Mouse (Mus musculus) cerebellum, postnatal 10 days (tissue): ENCODE measurements around the gene Wdr70.
"Not testable (repeated sequence)": the region's sequence is repeated elsewhere in the genome, so short reads cannot be mapped to it uniquely, and the experiment has no call there.

ENCODE experiments used
- DNase-seq, 2 experiments: peaks; one replicate each; pipeline ENCODE4 v3.0.0; 2021; ENCODE audit warnings: mixed read lengths in 2 of 2

Gene Wdr70

GRCm38 (mm10) chr15:8098774-8099749 is at the start of gene Wdr70:
Gene Wdr70, minus strand, starts transcription at chr15:8099209.
- peak; percentile 99 for DNase-seq

DNA sequence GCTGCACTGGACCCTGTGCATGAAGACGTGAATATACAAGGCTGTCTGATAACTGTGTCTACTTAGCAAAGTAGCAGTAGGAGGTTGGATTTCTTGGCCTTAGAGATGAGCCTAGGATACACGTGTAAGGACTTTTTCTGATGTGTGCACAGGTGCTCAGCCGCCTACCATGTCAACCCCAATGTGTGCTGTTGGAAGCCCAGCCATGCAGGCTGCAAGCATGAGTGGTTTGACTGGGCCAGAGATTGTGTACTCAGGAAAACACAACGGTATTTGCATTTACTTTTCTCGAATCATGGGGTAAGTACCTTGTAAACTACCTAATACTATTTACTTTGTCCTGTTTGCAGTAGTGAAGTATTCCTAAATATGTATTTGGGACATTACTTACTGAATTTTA is 36.6 kb upstream of the Wdr70 start:
- no peak for DNase-seq

DNA sequence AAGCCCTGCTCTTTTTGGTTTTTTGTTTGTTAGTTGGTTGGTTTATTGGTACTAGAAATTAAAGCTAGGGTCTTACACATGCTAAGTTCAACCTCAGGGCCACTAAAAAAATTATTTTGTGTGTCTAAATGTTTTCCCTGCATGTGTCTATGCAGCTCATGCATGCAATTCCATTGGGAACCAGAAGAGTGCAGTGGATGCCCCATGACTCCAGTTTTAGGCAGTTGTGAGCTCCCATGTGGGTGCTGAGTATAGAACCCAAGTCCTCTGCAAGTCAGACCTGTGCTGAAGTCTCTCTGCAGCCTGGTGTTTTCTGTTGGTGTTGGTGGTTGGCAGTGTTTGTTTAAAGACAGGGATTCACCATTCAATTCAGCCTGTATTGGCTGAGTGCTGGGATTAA is 32.8 kb upstream of the Wdr70 start:
- no peak for DNase-seq

DNA sequence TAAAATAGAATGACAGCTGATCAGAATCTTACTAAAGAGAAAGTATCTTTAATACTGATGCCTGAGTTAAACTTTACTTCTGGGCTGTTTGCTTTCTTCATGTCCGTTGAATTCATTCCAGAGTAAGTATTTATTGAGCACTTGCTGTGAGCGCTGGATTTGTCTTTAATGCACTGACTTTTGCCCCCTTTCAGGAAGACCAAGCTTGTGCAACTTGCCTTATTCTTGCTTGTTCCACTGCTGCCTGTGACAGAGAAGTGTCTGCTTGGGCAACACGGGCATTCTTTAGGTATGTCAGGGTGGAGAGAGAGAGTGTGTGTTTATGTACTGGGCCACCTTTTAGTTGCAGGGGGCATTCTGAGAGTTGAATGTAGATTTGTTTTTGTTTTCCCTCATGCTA is 32.3 kb upstream of the Wdr70 start:
- DNase-seq: no peak

DNA sequence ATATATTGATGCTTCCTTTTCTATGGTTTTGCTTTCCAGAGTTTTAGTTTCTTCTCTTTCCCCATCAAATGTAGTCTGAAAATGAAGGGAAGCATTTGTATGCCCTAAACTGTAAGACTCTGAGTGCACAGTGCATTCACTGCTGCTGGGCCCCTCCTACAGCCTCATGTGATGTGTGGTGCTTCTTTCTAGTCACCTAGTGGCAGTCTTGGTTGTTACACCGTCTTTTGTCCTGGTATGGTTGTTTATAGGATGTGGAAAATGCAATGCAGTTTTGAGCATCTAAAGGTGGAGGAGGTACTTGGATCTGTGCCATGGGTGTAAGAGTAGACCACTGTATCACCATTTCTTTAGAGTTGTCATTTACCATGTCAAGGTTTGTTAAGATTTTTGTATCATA is 30.3 kb upstream of the Wdr70 start:
- DNase-seq: no peak

DNA sequence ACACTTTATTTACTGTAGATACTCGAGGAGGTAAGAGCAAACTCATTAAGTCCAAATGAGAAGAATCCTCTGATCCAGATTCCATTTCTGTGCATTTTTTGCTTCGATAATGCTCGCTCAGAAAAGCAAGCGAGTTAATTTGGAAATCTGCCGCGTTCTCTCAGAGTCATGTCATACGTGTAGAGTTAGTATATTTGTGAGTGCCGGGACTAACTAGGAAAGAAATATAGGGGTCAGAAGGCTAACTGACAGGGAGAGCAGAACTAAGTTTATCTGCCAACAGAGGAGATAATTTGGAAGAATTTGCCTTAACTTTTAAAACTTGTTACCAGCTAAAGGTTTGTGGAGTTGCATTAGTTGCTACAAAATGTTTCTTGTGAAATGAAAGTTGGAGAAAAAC is 10.8 kb upstream of the Wdr70 start:
- DNase-seq: peak in 1 of 2 experiments; percentile 13

DNA sequence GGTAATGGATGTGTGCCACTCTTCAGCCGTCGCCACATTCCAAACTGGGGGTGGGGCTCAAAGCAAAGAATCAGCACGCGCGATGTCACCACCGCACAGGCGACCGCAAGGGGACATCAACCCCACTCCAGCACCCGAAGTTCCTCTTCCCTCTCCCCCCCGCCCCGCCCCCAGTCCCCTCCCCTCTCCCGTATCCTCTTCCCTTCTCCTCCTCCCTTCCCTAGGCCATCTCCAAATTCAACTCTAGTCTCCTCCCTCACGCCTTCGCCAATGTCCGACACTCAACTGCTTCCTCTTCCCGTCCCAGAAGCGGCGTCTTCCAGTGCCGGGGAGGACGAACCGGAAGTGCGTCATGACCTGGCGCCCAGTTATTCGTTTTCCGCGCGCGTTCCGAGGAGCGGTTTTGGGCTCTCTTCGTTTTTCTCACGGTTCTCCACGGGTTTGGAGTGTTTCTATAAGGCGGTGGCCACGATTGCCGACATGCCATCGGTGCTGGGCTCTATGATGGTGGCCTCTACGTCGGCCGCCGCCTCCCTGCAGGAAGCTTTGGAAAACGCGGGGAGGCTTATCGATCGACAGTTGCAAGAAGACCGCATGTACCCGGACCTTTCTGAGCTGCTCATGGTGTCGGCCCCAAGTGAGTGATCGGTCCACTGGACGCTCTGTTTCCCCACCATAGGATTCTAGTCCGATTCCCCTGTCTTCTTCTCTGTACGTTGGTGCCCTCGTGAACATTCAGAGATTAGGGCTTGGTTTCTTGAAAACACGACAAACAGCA is 10.1 kb upstream of the Wdr70 start, which contains the start of gene Nup155:
Gene Nup155 (plus strand): TSS at position 308 of the 778 bp plus-strand sequence.
- peak; percentile 96 for DNase-seq

DNA sequence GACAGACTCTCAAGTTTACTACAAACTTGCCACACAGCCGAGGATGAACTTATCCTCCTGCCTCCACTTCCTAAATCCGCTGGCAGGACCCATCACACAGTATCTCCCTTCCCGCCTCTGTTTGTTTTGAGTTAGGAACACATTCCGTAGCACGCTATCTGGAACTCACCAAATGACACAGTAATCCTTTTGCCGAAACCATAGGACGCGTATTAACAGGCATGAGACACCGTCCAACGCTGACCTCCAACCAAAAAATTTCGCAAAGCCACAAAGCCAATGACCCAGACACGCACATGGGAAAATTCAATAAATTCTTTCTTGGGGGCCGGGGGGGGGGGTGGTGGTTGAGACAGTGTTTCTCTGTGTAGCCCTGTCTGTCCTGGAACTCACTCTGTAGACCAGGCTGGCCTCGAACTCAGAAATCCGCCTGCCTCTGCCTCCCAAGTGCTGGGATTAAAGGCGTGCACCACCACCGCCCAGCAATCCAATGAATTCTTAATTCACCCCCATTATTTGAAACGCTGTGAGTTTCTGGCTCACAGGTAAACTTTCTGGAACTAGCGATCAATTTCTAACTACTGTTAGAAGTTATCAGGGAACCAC is 9.5 kb upstream of the Wdr70 start:
- DNase-seq: no peak

- not testable (repeated sequence) for DNase-seq
These were observed 3.0 kb upstream of the Wdr70 start for GRCm38 (mm10) chr15:8101975-8102542.

- DNase-seq: peak; percentile 71 to 80
These were observed 1.2 kb downstream of the Wdr70 start for GRCm38 (mm10) chr15:8097853-8098252.

DNA sequence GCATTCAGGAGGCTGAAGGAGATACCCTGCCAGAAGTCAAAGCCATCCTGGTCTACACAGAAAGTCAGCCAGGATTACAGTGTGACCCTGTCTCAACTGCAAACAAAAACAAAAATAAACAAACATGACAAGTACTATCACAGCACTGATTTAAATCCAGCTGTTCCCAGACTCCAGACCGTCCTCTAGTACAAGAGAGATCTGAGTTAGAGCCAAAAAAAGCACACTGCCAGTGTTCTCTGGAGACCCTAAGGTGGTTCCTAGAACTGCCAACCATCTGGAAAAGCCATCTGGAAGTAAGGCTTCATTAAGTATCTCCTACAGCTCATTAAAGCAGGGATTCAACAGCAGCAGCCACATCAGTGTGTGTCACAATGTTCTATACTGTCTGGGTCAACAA is 6.3 kb downstream of the Wdr70 start:
- not testable (repeated sequence) for DNase-seq

DNA sequence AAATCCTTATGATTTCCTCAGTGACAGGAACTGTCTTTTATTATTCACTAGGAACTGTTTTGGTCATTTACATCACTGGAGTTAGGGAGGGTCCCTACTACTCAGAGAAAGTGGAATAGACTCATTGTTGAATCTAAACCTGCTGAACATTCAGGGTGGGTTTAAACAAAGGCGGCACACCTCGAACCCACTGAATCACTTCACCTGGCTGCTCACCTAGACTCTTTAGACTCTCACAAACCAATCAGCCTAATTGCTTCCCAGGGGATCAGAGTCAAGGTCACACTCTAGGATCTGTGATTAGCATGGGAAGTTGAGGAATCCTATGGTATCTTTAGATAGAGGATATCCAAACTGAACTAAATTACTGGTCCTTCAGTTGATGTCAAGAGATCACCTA is 8.3 kb downstream of the Wdr70 start:
- no peak for DNase-seq

DNA sequence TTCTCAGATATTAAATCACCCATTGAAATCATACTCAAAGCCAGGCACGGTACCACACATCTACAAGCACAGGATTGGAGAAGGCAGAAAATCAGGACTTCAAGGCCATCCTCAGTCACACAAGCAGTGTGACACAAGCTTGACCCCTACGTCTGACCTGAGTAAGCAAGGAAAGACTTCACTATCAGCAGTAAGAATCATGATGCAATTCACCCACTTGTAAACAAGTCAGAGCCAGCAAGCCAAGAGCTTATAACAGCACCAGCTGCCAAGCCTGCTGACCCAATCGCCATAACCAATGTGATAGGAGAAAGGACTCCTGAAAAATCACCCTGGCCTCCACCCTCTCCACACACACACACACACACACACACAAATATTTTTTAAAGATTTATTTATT is 10.3 kb downstream of the Wdr70 start:
- no peak for DNase-seq

GRCm38 (mm10) chr15:8087293-8087692 is 11.7 kb downstream of the Wdr70 start:
- no peak for DNase-seq

DNA sequence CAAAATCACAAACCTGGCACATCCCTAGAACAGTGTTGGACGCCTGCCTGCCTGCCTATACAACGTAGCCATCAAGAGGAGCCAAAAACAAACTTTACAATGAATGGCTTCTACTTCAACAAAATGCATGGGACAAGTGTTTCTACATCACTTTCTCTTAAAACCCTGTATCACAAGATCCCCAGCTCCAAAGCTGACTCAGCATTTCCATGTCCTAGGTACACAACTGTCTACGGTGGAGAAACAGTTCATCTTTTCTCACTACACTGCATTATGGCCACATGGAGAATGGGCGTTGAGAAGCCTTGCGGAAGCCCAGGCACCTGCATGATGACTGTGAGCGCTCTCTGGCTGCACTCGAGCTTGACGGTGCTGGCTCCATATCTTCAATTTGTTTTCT is 16.9 kb downstream of the Wdr70 start:
- no peak for DNase-seq

GRCm38 (mm10) chr15:8073159-8073558 is 25.9 kb downstream of the Wdr70 start:
- not testable (repeated sequence) for DNase-seq

GRCm38 (mm10) chr15:8065221-8065620 is 33.8 kb downstream of the Wdr70 start:
- peak; percentile 12 to 26 for DNase-seq

DNA sequence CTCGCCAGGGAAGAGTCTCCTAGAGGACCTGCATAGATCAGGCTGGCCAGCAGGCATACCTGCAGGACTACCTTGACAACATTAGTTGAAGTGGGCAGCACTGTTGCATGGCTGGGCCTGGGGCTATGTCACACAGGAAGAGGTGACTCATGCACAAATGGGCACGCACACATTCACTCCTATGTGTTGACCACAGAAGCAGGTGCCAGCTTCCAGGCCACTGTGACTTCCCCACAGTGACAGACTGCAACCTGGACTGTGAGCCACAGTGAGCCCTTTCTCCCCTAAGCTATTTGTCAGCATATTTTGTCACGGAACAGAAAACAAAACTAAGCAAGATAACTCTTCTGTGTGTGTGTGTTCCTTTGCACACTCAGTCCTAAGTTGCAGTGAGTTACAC is 47.8 kb downstream of the Wdr70 start:
- no peak for DNase-seq

GRCm38 (mm10) chr15:8039834-8040233 is 59.2 kb downstream of the Wdr70 start:
- no peak for DNase-seq

GRCm38 (mm10) chr15:8038457-8038856 is 60.6 kb downstream of the Wdr70 start:
- DNase-seq: peak in 1 of 2 experiments; percentile 6

- no peak for DNase-seq
These were observed 61.2 kb downstream of the Wdr70 start for GRCm38 (mm10) chr15:8037825-8038224.

- DNase-seq: no peak
These were observed 67.8 kb downstream of the Wdr70 start for GRCm38 (mm10) chr15:8031211-8031610.

- DNase-seq: peak; percentile 26 to 47
These were observed 68.4 kb downstream of the Wdr70 start for GRCm38 (mm10) chr15:8030643-8031042.
